Mouse (Mus musculus): Measurements from ENCODE around the gene Ap3s2.

GRCm38 (mm10) chr7:79890436-79891221 is 29.8 kb downstream of the Ap3s2 start:
- no peak for TF ChIP-seq CTCF (IDR thresholded peaks at IDR 0.05; ENCODE audit: borderline replicate concordance, extremely low read depth, insufficient read depth, insufficient read length)
- TF ChIP-seq POLR2A (IDR thresholded peaks at IDR 0.05; ENCODE audit: borderline replicate concordance, extremely low read depth, insufficient read depth, insufficient read length, poor library complexity, severe bottlenecking), result no peak

Data from brain, embryonic 14.5 days (tissue).